Mouse (Mus musculus): ENCODE measurements at regions not wholly inside any gene's neighbourhood (a gene's known extent, or its start where the extent isn't known, plus 50 kb on each side); places are given as distances from the start of the nearest gene placed in this dataset.
"Not testable (repeated sequence)": the region's sequence is repeated elsewhere in the genome, so short reads cannot be mapped to it uniquely, and the experiment has no call there.

DNA sequence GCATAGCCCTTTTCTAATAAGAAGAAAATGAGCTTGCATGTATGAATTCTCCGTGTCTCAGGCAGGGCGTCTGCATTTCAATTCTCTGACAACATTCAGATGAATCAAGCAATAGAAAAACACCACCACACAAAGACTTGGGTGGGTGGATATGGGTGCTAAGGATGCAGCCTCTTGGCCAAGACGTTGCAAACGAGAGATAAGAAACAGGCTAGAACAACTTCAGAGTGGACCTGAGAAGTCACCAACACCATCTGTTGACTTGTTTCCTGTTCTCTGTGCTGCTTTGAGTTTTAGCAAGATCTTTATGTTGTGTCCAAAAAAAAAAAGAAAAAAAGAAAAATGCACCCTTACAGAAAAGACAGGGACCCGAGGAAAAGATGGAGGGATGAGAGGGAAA, 277.0 kb downstream of the Gxylt1 start:
- Histone ChIP-seq H3K79me2 (ENCODE audit: inconsistent target) (no peaks in the 10 kb centered on the region), H3K4me3 (ENCODE audit: inconsistent target) (no peak overlapping the region), H3K27ac (no peak overlapping the region), H3K36me3 (ENCODE audit: inconsistent target) (no peaks in the 10 kb centered on the region)
- 8% methylated on average over 5 of the region's 5 CpGs for WGBS (ENCODE audit: missing documents)

DNA sequence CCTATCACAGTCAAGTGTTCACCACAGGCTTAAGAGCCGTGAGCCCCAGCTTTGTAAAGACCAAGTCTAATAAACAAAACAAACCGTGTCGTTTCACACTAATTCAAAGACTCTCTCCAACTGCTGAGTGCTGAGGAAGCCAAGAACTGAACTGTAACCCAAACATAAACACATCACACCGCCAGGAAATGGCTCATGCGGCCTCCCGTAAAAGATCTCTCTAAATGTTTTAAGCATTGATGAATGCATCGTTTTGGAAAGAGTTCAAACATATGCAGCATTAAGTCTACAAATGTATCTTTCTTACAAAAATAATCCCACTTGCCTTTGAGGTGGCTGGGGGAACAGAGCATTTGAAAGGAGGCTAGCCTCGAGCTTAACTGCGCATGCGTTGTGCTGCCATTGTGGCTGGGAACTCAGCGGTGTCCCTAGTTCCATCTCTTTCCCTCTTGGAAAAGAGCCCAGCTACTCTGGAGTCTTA, 280.7 kb downstream of the Gxylt1 start:
- Histone ChIP-seq H3K27ac (no peak overlapping the region), H3K79me2 (ENCODE audit: inconsistent target) (no peaks in the 10 kb centered on the region), H3K4me3 (ENCODE audit: inconsistent target) (no peak overlapping the region), H3K36me3 (ENCODE audit: inconsistent target) (no peaks in the 10 kb centered on the region)
- 48% methylated on average over 11 of the region's 11 CpGs for WGBS (ENCODE audit: missing documents)

DNA sequence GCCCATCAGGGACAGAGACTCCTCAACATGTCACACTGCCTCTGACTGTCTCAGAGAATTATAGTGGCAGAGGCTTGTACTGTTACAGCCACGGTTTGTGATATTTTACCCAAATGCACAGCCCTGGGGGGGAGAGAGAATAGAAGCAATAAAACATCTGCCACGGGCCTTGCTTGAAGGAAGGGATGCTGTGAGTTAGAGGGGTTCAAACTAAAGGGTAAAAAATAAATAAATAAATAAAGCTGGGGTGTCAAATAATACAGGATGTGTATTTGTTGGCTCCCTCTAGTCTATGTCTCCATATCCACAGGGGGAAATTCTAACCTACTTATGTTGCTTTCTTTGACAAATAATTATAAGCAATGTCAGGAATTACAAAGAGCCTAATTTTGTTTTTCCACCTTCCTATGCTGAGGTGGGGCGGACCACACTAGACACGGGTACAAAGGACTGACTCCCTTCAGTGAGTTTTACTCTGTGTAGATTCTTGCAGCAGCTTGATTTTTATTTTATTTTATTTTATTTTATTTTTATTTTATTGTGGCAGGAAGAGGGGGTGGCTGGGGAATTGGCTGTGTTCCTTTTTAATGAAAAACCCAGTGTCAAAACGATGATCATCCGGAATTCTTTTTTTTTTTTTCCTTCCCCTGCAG, 281.3 kb downstream of the Gxylt1 start:
- WGBS (ENCODE audit: missing documents): 56% methylated on average over 6 of the region's 6 CpGs
- Histone ChIP-seq H3K36me3 (ENCODE audit: inconsistent target) (no peaks in the 10 kb centered on the region), H3K27ac (no peak overlapping the region), H3K4me3 (ENCODE audit: inconsistent target) (no peak overlapping the region), H3K79me2 (ENCODE audit: inconsistent target) (no peaks in the 10 kb centered on the region)

DNA sequence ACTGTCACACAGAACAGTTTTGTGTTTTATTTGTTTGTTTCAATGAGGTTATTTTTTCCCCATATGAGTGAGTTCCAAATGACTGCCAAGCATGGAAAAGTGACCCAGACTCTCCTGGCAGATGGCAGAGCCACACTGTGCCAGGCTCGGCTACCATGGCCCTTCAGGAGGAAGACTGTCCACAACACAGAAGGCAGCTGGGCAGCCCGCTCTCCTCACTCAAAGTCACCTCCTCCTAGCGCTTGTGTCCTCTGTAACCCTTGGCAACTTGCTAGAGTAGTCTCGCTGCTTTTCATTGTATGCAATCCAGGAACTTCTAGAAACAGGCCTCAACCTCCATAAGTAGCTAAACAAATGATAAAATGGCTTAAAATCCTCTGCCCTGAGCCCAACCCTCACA, 299.2 kb downstream of the Gxylt1 start:
- H3K4me3 ChIP-seq (ENCODE audit: inconsistent target): no peak overlapping the region
- H3K36me3 ChIP-seq (ENCODE audit: inconsistent target): no peaks in the 10 kb centered on the region
- 84% methylated on average over 4 of the region's 4 CpGs for WGBS (ENCODE audit: missing documents)
- no peak overlapping the region for H3K27ac ChIP-seq
- H3K79me2 ChIP-seq (ENCODE audit: inconsistent target): no peaks in the 10 kb centered on the region

DNA sequence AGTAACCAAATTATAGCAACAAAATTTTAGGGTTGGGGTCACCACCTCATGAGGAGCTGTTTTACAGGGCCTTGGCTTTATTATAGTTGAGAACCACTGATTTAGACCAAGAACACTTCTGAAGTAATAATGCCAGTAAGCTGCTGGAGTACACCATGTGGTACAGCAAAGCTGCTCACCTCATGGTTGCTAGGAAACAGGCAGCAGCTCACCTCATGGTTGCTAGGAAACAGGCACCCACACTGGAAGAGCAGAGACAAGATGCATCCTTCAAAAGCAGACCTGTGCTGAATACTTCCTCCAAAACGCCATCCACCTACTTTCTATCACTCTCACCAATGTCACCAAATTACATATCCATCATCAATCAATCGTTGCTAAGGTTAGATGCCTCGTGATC, 300.0 kb downstream of the Gxylt1 start:
- H3K4me3 ChIP-seq (ENCODE audit: inconsistent target): no peak overlapping the region
- 83% methylated on average over 3 of the region's 3 CpGs for WGBS (ENCODE audit: missing documents)
- H3K27ac ChIP-seq: no peak overlapping the region
- H3K36me3 ChIP-seq (ENCODE audit: inconsistent target): no peaks in the 10 kb centered on the region
- H3K79me2 ChIP-seq (ENCODE audit: inconsistent target): no peaks in the 10 kb centered on the region

DNA sequence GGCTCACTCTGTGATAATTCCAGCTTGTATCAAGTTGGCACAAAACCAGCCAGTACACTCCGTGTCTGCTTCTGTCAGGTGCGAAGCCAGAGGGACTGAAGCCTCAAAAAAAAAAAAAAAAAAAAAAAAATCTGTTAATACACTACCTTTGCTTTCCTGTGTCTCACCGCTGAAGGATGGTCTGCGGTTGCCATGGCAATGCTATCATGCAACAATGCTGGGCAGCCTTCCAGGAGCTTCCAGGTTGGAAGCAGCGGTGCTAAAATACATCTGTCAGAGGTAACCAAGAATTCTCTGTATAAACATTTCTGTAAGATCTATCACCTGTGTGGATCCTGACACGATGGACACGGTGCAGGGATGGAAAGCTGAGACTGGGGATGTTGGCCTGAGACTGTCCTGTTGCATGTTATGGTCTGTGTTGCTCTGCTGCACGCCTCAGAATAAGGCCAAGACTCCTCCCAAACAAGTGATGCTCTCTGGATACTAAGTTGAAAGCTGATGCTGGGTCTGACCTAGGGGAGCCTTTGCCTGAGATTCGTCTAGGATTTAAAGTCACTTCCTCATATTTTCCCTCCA, 301.2 kb downstream of the Gxylt1 start:
- Histone ChIP-seq H3K79me2 (ENCODE audit: inconsistent target) (no peaks in the 10 kb centered on the region), H3K4me3 (ENCODE audit: inconsistent target) (no peak overlapping the region), H3K27ac (no peak overlapping the region), H3K36me3 (ENCODE audit: inconsistent target) (no peaks in the 10 kb centered on the region)
- WGBS (ENCODE audit: missing documents): 86% methylated on average over 9 of the region's 9 CpGs

DNA sequence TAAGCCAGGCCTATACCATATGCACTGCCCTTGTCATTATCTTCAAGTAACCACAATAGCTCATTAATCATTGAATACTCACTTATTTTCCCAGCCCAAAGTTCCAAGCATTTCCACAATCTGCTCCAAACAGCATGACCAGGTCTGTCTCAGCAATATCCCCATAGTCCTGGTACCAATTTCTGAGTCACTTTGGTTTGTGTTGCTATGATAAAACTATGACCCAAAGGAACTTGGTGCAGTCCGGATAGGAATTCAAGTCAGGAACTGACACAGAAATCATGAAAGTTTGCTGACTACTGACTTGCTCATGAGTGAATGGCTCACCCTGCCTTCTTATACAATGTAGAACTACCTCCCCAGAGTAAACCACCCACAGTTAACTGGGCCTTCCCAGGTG, 309.4 kb downstream of the Gxylt1 start:
- H3K4me3 ChIP-seq (ENCODE audit: inconsistent target): no peak overlapping the region
- WGBS (ENCODE audit: missing documents): 75% methylated on average over 1 of the region's 1 CpGs
- H3K79me2 ChIP-seq (ENCODE audit: inconsistent target): no peaks in the 10 kb centered on the region
- no peaks in the 10 kb centered on the region for H3K36me3 ChIP-seq (ENCODE audit: inconsistent target)
- no peak overlapping the region for H3K27ac ChIP-seq

DNA sequence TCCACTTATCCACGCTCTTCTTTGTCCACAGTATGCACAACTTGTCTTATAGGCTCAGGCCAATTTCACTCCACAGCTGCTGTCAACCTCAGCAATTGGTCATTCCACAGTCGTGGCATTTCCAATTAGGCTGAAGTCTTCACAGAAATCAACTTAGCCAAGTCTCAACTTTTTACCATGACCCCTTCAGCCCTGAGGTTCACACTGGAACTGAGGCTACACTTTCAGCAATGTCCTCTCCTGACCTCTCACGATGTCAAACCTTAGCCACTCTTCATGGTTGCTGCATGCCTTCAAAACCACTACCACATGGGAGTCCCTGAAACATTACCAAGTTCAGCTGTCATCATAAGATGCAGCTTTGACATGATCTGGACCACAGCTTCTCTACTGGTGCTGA, 310.1 kb downstream of the Gxylt1 start:
- Histone ChIP-seq H3K27ac (no peak overlapping the region), H3K36me3 (ENCODE audit: inconsistent target) (no peaks in the 10 kb centered on the region), H3K79me2 (ENCODE audit: inconsistent target) (no peaks in the 10 kb centered on the region), H3K4me3 (ENCODE audit: inconsistent target) (no peak overlapping the region)
- WGBS (ENCODE audit: missing documents): 79% methylated on average over 3 of the region's 3 CpGs

DNA sequence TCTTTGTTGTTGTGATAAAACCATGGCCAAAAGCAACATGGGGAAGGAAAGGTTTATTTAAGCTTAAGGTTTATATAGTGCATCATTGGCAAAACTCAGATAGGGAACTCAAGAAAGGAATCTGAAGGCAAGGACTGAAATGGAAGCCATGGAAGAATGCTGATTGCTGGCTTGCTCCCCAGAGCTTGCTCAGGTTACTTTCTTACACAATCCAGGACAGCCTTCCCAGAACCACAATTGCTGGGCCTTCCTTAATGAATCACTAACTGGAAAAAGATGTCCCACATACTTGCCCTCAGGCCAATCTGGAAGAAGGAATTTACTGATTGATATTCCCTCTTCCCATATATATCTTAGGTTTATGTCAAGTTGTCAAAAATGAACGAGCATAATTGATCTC, 310.8 kb downstream of the Gxylt1 start:
- Histone ChIP-seq H3K79me2 (ENCODE audit: inconsistent target) (no peaks in the 10 kb centered on the region), H3K36me3 (ENCODE audit: inconsistent target) (no peaks in the 10 kb centered on the region)
- 85% methylated on average over 1 of the region's 1 CpGs for WGBS (ENCODE audit: missing documents)

DNA sequence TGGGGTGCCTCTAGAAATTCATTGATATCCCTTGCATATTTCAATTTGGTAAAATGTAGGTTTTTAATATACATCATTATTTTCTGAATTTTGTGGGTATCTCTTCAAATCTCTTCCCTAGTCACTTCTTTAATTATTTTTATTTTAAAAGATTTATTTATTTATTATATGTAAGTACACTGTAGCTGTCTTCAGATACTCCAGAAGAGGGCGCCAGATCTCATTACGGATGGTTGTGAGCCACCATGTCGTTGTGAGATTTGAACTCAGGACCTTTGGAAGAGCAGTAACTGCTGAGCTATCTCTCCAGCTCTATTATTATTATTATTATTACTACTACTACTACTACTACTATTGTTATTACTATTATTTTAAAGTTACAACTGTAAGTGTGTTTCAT, 324.1 kb downstream of the Gxylt1 start:
- not testable (repeated sequence) for H3K4me3 ChIP-seq (ENCODE audit: inconsistent target); H3K36me3 ChIP-seq (ENCODE audit: inconsistent target); H3K27ac ChIP-seq; H3K79me2 ChIP-seq (ENCODE audit: inconsistent target)
- WGBS (ENCODE audit: missing documents): 89% methylated on average over 3 of the region's 3 CpGs

More for the DNA sequence above, 310.8 kb downstream of the Gxylt1 start:
- Histone ChIP-seq H3K27ac (no peak overlapping the region), H3K4me3 (ENCODE audit: inconsistent target) (no peak overlapping the region)

DNA sequence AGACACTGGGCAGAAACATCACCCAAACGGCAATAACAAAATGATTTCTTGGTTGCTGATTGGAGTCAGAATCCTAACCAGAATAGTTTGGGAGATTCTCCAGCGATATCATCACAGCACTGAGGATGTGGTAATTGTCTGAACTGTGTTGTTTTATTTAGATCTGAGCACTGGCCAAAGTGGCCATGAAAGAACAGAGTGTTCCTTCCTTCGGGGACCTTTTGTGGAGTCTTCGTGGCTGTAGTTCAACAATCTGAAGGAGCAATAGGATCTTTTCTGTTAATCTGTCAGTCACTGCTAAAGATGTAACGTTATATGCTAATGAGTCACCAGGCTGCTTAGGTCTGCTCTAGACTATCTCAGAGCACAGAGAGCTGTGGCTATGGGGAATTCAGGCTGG, 328.8 kb downstream of the Gxylt1 start:
- no peak overlapping the region for H3K4me3 ChIP-seq (ENCODE audit: inconsistent target)
- H3K36me3 ChIP-seq (ENCODE audit: inconsistent target): no peaks in the 10 kb centered on the region
- H3K79me2 ChIP-seq (ENCODE audit: inconsistent target): no peaks in the 10 kb centered on the region
- H3K27ac ChIP-seq: no peak overlapping the region
- WGBS (ENCODE audit: missing documents): 85% methylated on average over 5 of the region's 5 CpGs

DNA sequence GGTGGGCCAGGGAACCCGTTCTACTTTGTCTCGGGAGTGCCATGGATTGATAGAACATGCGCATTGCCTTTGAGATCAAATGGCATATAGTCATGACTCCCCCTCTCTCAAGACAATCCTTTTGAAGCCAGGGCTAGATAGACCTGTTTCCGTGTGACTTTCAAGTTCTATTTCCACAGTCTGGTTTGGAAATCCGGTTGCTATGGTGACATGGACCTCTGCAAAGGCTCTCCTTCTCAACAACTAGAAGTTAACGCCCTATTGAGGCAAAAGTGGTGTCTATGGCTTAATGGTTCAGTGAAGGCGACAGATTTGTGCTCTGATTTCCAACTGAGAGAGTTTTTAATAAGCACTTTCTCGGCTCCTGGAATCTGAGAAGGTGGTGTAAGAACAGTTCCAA, 371.2 kb downstream of the Gxylt1 start:
- H3K36me3 ChIP-seq (ENCODE audit: inconsistent target): no peaks in the 10 kb centered on the region
- H3K79me2 ChIP-seq (ENCODE audit: inconsistent target): no peaks in the 10 kb centered on the region
- H3K4me3 ChIP-seq (ENCODE audit: inconsistent target): no peak overlapping the region
- 86% methylated on average over 8 of the region's 8 CpGs for WGBS (ENCODE audit: missing documents)
- H3K27ac ChIP-seq: no peak overlapping the region

DNA sequence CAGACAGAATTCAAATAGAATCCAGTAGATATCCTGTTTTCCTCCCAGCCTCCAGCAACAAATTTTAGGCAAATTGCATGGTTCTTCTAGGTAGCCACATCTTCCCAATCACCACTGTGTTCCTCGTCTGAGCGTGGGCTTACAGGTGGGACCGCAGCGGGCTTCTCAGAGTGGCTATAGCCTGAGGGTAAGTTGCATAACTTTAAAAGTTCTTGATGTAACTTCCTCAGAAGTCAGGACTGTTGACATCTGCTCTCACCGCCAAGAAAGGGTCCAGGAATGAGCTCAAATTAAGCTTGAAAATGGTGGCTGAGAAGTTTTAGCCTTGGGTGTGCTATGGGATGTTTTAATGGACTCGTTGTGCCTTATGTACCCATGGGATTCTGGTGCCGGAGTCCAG, 377.7 kb downstream of the Gxylt1 start:
- Histone ChIP-seq H3K27ac (no peak overlapping the region), H3K79me2 (ENCODE audit: inconsistent target) (no peaks in the 10 kb centered on the region), H3K36me3 (ENCODE audit: inconsistent target) (no peaks in the 10 kb centered on the region), H3K4me3 (ENCODE audit: inconsistent target) (no peak overlapping the region)
- WGBS (ENCODE audit: missing documents): 74% methylated on average over 6 of the region's 7 CpGs

DNA sequence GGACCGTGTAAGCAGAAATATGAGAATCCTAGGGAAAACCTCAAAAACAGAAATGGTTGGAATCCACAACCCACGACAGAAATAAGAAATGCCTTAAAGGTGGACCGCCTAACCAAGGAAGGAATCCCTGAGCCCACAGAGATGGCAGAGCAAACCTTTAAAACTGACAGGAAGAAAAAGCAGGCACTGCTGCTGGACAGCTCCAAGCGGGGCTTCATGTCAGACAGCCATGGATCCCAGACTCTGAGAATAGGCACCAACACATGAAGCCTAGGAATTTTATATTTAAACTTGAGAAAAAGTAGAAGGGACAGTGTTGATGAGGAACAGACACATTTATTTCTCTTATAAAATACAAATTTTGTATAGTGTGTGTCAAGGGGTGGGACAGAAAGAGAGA, 379.1 kb downstream of the Gxylt1 start:
- WGBS (ENCODE audit: missing documents): 72% methylated on average over 4 of the region's 4 CpGs
- Histone ChIP-seq H3K36me3 (ENCODE audit: inconsistent target) (no peaks in the 10 kb centered on the region), H3K27ac (no peak overlapping the region), H3K4me3 (ENCODE audit: inconsistent target) (no peak overlapping the region), H3K79me2 (ENCODE audit: inconsistent target) (no peaks in the 10 kb centered on the region)

DNA sequence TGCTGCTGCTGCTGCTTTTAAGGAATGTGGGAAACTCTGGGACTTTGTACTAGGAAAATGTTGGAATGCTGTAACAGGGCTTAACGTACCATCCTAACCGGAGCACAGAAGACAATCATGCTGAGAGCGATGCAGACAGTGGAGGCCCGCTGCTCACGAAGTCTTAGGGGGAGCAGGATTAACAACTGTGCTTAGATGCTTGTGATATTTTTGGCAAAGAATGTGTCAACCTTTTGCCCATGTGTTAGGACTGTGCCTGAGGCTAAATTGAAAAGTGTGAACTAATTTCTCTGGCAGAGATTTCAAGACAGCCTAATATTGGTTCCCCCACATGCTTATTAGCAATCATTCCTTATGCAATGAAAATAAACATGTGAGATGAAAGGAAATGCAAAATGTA, 398.5 kb downstream of the Gxylt1 start:
- H3K79me2 ChIP-seq (ENCODE audit: inconsistent target): no peaks in the 10 kb centered on the region
- no peak overlapping the region for H3K4me3 ChIP-seq (ENCODE audit: inconsistent target)
- H3K27ac ChIP-seq: no peak overlapping the region
- H3K36me3 ChIP-seq (ENCODE audit: inconsistent target): no peaks in the 10 kb centered on the region
- 91% methylated on average over 5 of the region's 5 CpGs for WGBS (ENCODE audit: missing documents)

DNA sequence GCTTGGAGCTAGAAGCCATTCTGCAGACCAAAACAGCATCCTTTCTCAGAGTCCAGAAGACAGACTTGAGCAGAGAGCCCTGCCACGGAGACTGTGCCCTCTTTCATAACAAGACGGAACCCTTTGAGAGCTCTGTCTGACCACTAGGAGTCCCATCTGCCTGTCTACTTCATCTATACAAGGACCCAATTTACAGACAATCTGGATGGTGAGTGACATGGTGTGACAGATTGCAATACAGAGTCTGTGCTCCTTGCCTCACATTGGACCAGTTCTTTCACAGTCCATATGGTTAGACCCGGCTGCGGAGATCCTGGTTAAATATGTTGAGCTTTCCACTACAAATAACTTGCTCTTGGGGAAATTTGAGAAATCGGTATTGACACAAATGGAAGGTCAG, 410.9 kb downstream of the Gxylt1 start:
- Histone ChIP-seq H3K4me3 (ENCODE audit: inconsistent target) (no peak overlapping the region), H3K79me2 (ENCODE audit: inconsistent target) (no peaks in the 10 kb centered on the region), H3K27ac (no peak overlapping the region), H3K36me3 (ENCODE audit: inconsistent target) (no peaks in the 10 kb centered on the region)
- WGBS (ENCODE audit: missing documents): 79% methylated on average over 5 of the region's 5 CpGs

Measured in macrophage (primary cell).